ENCODE assay signal across 23 mouse cellular contexts in genomic region chr15:23305018-23305417, GRCm38 (mm10).
"Had no signal": no experiment of that assay in that cellular context is flagged by ENCODE, and none has a peak within 500 bp of the region (broad histone marks: within the 10 kb centered on the region; RNA-seq: fewer than 3 reads in every experiment).

No protein-coding gene starts in this region.

- H3K4me1 ChIP-seq: lung, embryonic 15.5 days; megakaryocyte, embryonic 14.5 days; midbrain, embryonic 10.5 days; midbrain, embryonic 12.5 days; neural tube, embryonic 13.5 days; neural tube, embryonic 15.5 days had no signal

- H3K9ac ChIP-seq: liver, postnatal 0 days; lung, embryonic 15.5 days; midbrain, embryonic 12.5 days; neural tube, embryonic 13.5 days; neural tube, embryonic 15.5 days had no signal

- H3K27ac ChIP-seq: lung, embryonic 15.5 days; macrophage; midbrain, embryonic 10.5 days; midbrain, embryonic 12.5 days; neural tube, embryonic 13.5 days; neural tube, embryonic 15.5 days had no signal

- H3K27me3 ChIP-seq: lung, embryonic 15.5 days; megakaryocyte, embryonic 14.5 days; midbrain, embryonic 12.5 days; neural tube, embryonic 13.5 days; neural tube, embryonic 15.5 days had no signal

- H3K4me2 ChIP-seq: lung, embryonic 15.5 days; midbrain, embryonic 12.5 days; neural tube, embryonic 13.5 days; neural tube, embryonic 15.5 days had no signal

- H3K36me3 ChIP-seq: lung, embryonic 15.5 days; midbrain, embryonic 10.5 days; midbrain, embryonic 12.5 days; neural tube, embryonic 13.5 days; neural tube, embryonic 15.5 days had no signal

- DNase-seq: liver, postnatal 0 days; lung, adult 2 months; lung, postnatal 14 days; lung, postnatal 36 days; midbrain, embryonic 14.5 days; retina, postnatal 1 day; right cerebral cortex, adult 18-20 months; right cerebral cortex, postnatal 25 days; right cerebral cortex, postnatal 4 days; spleen, adult 18-20 months; thymus, adult 2 months; thymus, postnatal 25 days; thymus, postnatal 4 days had no signal

- ATAC-seq: liver, postnatal 0 days; lung, postnatal 0 days; midbrain, embryonic 16.5 days had no signal

- H3K4me3 ChIP-seq: lung, embryonic 15.5 days; megakaryocyte, embryonic 14.5 days; midbrain, embryonic 10.5 days; midbrain, embryonic 12.5 days; myocyte; neural tube, embryonic 13.5 days; neural tube, embryonic 15.5 days had no signal

- H3K9me3 ChIP-seq: lung, embryonic 15.5 days; megakaryocyte, embryonic 14.5 days; midbrain, embryonic 10.5 days; midbrain, embryonic 12.5 days; neural tube, embryonic 13.5 days; neural tube, embryonic 15.5 days had no signal
